Mouse (Mus musculus): ENCODE measurements around the gene Vmn2r26. TPM values are rescaled to one million over a fixed set of nuclear protein-coding genes. Genes with fewer than 3 reads are reported as not detected.
"Not testable (repeated sequence)": the region's sequence is repeated elsewhere in the genome, so short reads cannot be mapped to it uniquely, and the experiment has no call there.

Gene Vmn2r26
- polyA plus RNA-seq (2016; fragmentation: Nextera tagmentation; extraction: Ambion mirVana), result not detected in 2 replicates

GRCm38 (mm10) chr6:124024268-124024667 lies at the start of gene Vmn2r26:
Gene Vmn2r26 (plus strand): TSS chr6:124024568.
- not testable (repeated sequence) for H3K4me1 ChIP-seq; H3K27ac ChIP-seq; H3K27me3 ChIP-seq (ENCODE audit: low read depth, poor library complexity, severe bottlenecking); H3K4me3 ChIP-seq; DNase-seq (ENCODE audit: low spot score); H3K36me3 ChIP-seq; H3K9me3 ChIP-seq (replicated peaks)
- 59% methylated on average over 1 of the region's 1 CpGs for whole genome bisulfite sequencing

- no peaks in the 10 kb centered on the region for H3K9me3 ChIP-seq (replicated peaks)
- no peak overlapping the region for H3K4me3 ChIP-seq
- DNase-seq (ENCODE audit: low spot score), result no peak
- no peaks in the 10 kb centered on the region for H3K27me3 ChIP-seq (ENCODE audit: low read depth, poor library complexity, severe bottlenecking)
- no peaks in the 10 kb centered on the region for H3K4me1 ChIP-seq
- no peaks in the 10 kb centered on the region for H3K36me3 ChIP-seq
- WGBS, result 42% methylated on average over 1 of the region's 1 CpGs
- H3K27ac ChIP-seq, result no peak overlapping the region
These were observed 3.5 kb upstream of the Vmn2r26 start for GRCm38 (mm10) chr6:124020841-124021240.

- H3K4me3 ChIP-seq, result no peak overlapping the region
- no peak for DNase-seq (ENCODE audit: low spot score)
- H3K27me3 ChIP-seq (ENCODE audit: low read depth, poor library complexity, severe bottlenecking), result no peaks in the 10 kb centered on the region
- H3K4me1 ChIP-seq, result no peaks in the 10 kb centered on the region
- H3K36me3 ChIP-seq, result no peaks in the 10 kb centered on the region
- no peaks in the 10 kb centered on the region for H3K9me3 ChIP-seq (replicated peaks)
- no peak overlapping the region for H3K27ac ChIP-seq
These were observed 24.0 kb downstream of the Vmn2r26 start for GRCm38 (mm10) chr6:124048388-124048787.

GRCm38 (mm10) chr6:124053611-124054010 lies 29.2 kb downstream of the Vmn2r26 start:
- H3K27me3 ChIP-seq (ENCODE audit: low read depth, poor library complexity, severe bottlenecking); H3K4me1 ChIP-seq; H3K36me3 ChIP-seq; H3K9me3 ChIP-seq (replicated peaks); DNase-seq (ENCODE audit: low spot score); H3K4me3 ChIP-seq; H3K27ac ChIP-seq: not testable (repeated sequence)

- Histone ChIP-seq H3K4me3 (no peak overlapping the region), H3K27ac (no peak overlapping the region), H3K36me3 (no peaks in the 10 kb centered on the region), H3K4me1 (no peaks in the 10 kb centered on the region), H3K9me3 (replicated peaks) (no peaks in the 10 kb centered on the region), H3K27me3 (ENCODE audit: low read depth, poor library complexity, severe bottlenecking) (no peaks in the 10 kb centered on the region)
- 82% methylated on average over 4 of the region's 4 CpGs for WGBS
- DNase-seq (ENCODE audit: low spot score), result no peak
These were observed 78.0 kb downstream of the Vmn2r26 start for GRCm38 (mm10) chr6:124102334-124102733.

Other genes starting within 250 kb of the Vmn2r26 start
- gene Vmn2r24, start 245.7 kb upstream of the Vmn2r26 start, polyA plus RNA-seq (2016; fragmentation: Nextera tagmentation; extraction: Ambion mirVana), result not detected in 2 replicates
- not detected in 2 replicates for gene Vmn2r25, start 171.1 kb upstream of the Vmn2r26 start, polyA plus RNA-seq (2016; fragmentation: Nextera tagmentation; extraction: Ambion mirVana)
- not detected in 2 replicates for gene Vmn2r27, start 207.3 kb downstream of the Vmn2r26 start, polyA plus RNA-seq (2016; fragmentation: Nextera tagmentation; extraction: Ambion mirVana)

All from limb, embryonic 10.5 days (tissue).